Mouse (Mus musculus) embryonic fibroblast, embryonic 13.5 days (primary cell): ENCODE measurements around the gene Ccdc148.

Experiments
- CTCF ChIP-seq: IDR thresholded peaks from 2 replicates; pipeline ENCODE4 v1.5.1; 2011; ENCODE audit warnings: mild to moderate bottlenecking, control low read depth, low read length, moderate library complexity, borderline replicate concordance; ENCODE audit not compliant: insufficient read depth
- POLR2A ChIP-seq: IDR thresholded peaks from 2 replicates; pipeline ENCODE4 v1.6.1; 2011; ENCODE audit warnings: low read depth, mild to moderate bottlenecking, control low read depth, low read length, moderate library complexity

GRCm38 (mm10) chr2:58844499-58844898, 316.0 kb downstream of the Ccdc148 start:
- TF ChIP-seq CTCF (no peak), POLR2A (no peak)
